Comparison of ENCODE assay signal across 17 mouse cellular contexts in genomic region chr7:63903635-63904380, GRCm38 (mm10). TPM values are rescaled to one million over a fixed set of nuclear protein-coding genes. Genes with fewer than 3 reads are reported as not detected.
DNase-seq lines count a peak whose midpoint lies in the region; ATAC-seq lines count a peak whose summit lies in the region.
"Had no signal": no experiment of that assay in that cellular context is flagged by ENCODE, and none has a peak within 500 bp of the region (broad histone marks: within the 10 kb centered on the region; RNA-seq: fewer than 3 reads in every experiment).

No protein-coding gene starts in this region.

- peak; percentile 68 for ATAC-seq in granulocyte monocyte progenitor cell, adult 5-6 weeks (replicated peaks; ENCODE audit: poor library complexity, severe bottlenecking)
- ATAC-seq in monocyte, adult 5-6 weeks (replicated peaks; ENCODE audit: insufficient number of reproducible peaks, low FRiP score, low TSS enrichment, poor library complexity, severe bottlenecking) = peak; percentile 49
- ATAC-seq: activated CD4-positive, CD25-positive, alpha-beta regulatory T cell, adult 4 months; CD4-positive, CD25-positive, alpha-beta regulatory T cell, adult 4 months; inflammation-experienced regulatory T-cells, adult 6 months had no signal

- peak; percentile 16 for DNase-seq in kidney, adult 18-20 months
- DNase-seq in kidney, postnatal 4 days = no peak
- peak; percentile 75 for DNase-seq in lung, postnatal 36 days
- DNase-seq in lung, postnatal 4 days = no peak
- DNase-seq in spleen, postnatal 4 days (ENCODE audit: low spot score in 2 of 2) = no peak
- no peak for DNase-seq in ovary, adult 18-20 months (ENCODE audit: low spot score)
- DNase-seq: cerebellum, postnatal 36 days; heart, postnatal 36 days; kidney, postnatal 36 days; right cerebral cortex, postnatal 14 days had no signal

RNA-seq across cellular contexts. Expression of gene E030018B13Rik, which starts 12.8 kb away (rescaled TPM):
- total RNA-seq in granulocyte monocyte progenitor cell, adult 5-6 weeks (2014; fragmentation: Nextera tagmentation) = not detected in 2 replicates
- not detected in 2 replicates for total RNA-seq in granulocyte monocyte progenitor cell, adult 5-6 weeks (2017)
- 0.58 TPM in 1 of 3 replicates, not detected in the others for total RNA-seq in monocyte, adult 5-6 weeks (2017)
- total RNA-seq: gastrocnemius, postnatal 4 days; heart, postnatal 36 days; left cerebral cortex, adult 8-10 months had no signal

RNA-seq across cellular contexts. Expression of gene Klf13, which starts 34.9 kb away (rescaled TPM):
- total RNA-seq in granulocyte monocyte progenitor cell, adult 5-6 weeks (2014; fragmentation: Nextera tagmentation) = 39.9 and 51.5 TPM in 2 replicates
- 11.6 and 24.0 TPM in 2 replicates for total RNA-seq in granulocyte monocyte progenitor cell, adult 5-6 weeks (2017)
- 106 to 183 TPM (median 115 TPM) in 3 replicates for total RNA-seq in monocyte, adult 5-6 weeks (2017)

Comparison
In these comparisons a context has a peak if more than half of its experiments do, and no peak if none do; other contexts are left out.
1. DNase-seq: peak in kidney, adult 18-20 months (single experiment) and lung, postnatal 36 days (single experiment); none in kidney, postnatal 4 days (0 of 2), lung, postnatal 4 days (0 of 2), spleen, postnatal 4 days (0 of 2) and ovary, adult 18-20 months (single experiment).